Mouse (Mus musculus) kidney, embryonic 16.5 days (tissue): ENCODE data around the gene Gm20388. TPM values are rescaled to one million over a fixed set of nuclear protein-coding genes. Genes with fewer than 3 reads are reported as not detected.

ENCODE experiments used
- ATAC-seq: fragments of 200-750 bp; cut with Nextera tagmentation; 2 replicates; pipeline ENCODE4 v1.8.0; 2017; ENCODE audit warnings: moderate TSS enrichment; ENCODE audit not compliant: low FRiP score, low TSS enrichment
- H3K27ac ChIP-seq: fragments of 300-500 bp; sonication (generic); 2 replicates; pipeline ENCODE4 v1.5.1; 2014; ENCODE audit warnings: low read length
- H3K27me3 ChIP-seq: fragments of 300-500 bp; sonication (generic); 2 replicates; pipeline ENCODE4 v1.6.1; 2014; ENCODE audit warnings: low read length, control low read depth, mixed read lengths; ENCODE audit not compliant: insufficient read depth
- H3K36me3 ChIP-seq: fragments of 300-500 bp; sonication (generic); 2 replicates; pipeline ENCODE4 v1.6.1; 2014; ENCODE audit warnings: low read length, control low read depth, mixed read lengths; ENCODE audit not compliant: insufficient read depth
- H3K4me1 ChIP-seq: fragments of 300-500 bp; sonication (generic); 2 replicates; pipeline ENCODE4 v1.6.1; 2014; ENCODE audit warnings: low read length, control low read depth, mixed read lengths; ENCODE audit not compliant: insufficient read depth
- H3K4me2 ChIP-seq: fragments of 300-500 bp; sonication (generic); replicated peaks from 2 replicates; pipeline ENCODE4 v1.6.1; 2014; ENCODE audit warnings: low read depth, low read length
- H3K4me3 ChIP-seq: fragments of 300-500 bp; sonication (generic); 2 replicates; pipeline ENCODE4 v1.5.1; 2014; ENCODE audit warnings: mild to moderate bottlenecking, low read length
- H3K9ac ChIP-seq: fragments of 300-500 bp; sonication (generic); replicated peaks from 2 replicates; pipeline ENCODE4 v1.6.1; 2014; ENCODE audit warnings: low read length
- H3K9me3 ChIP-seq: fragments of 300-500 bp; sonication (generic); 2 replicates; pipeline ENCODE4 v1.6.1; 2016; ENCODE audit warnings: low read length, control low read depth
- WGBS: fragments of 180-500 bp; shearing (Covaris S2); extraction: QIAGEN DNeasy Blood & Tissue Kit; methylation state at CpG from one replicate; pipeline ENCODE4 v1.1.7; 2014; 5-methylcytosine and 5-hydroxymethylcytosine counted together
- polyA plus RNA-seq: library from polyadenylated mRNA; unstranded; fragments of >200 nt; fragmentation: Nextera tagmentation; extraction: Ambion mirVana; gene quantifications from 2 replicates; pipeline ENCODE4 v1.2.1, GENCODE M21; 2015

The Gm20388 gene
- polyA plus RNA-seq, 1 experiment from 2014 or later, result 7.7 TPM

DNA sequence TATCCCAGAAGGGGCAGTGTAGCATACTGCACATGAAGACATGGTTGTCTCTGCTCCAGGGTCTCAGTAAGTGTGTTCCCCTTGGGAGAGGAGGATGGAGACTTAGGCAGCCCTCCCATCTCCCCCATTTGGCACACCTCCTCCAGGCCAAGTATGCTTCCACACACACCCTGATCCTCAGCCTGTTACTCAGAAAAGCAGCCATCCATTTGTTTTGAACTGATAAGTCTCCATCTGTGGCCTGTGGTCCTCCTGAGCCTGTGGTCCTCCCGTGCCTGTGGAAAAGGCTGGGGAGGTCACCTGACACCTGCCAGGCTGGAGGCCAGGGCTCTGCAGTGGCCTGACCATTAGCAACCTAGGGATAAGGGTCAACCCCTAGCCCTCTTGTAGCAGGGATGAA is 515.5 kb downstream of the Gm20388 start:
- 31% methylated on average over 1 of the region's 1 CpGs for WGBS
- H3K4me3 ChIP-seq, result no peak overlapping the region
- H3K9me3 ChIP-seq, result no peaks in the 10 kb centered on the region
- no peaks in the 10 kb centered on the region for H3K36me3 ChIP-seq
- no peaks in the 10 kb centered on the region for H3K27me3 ChIP-seq
- no peak overlapping the region for H3K4me2 ChIP-seq
- ATAC-seq, result no peak
- H3K4me1 ChIP-seq, result peaks cover 64% of the 10 kb centered on the region
- H3K9ac ChIP-seq, result no peak overlapping the region
- H3K27ac ChIP-seq, result peak overlapping the region; percentile 77

DNA sequence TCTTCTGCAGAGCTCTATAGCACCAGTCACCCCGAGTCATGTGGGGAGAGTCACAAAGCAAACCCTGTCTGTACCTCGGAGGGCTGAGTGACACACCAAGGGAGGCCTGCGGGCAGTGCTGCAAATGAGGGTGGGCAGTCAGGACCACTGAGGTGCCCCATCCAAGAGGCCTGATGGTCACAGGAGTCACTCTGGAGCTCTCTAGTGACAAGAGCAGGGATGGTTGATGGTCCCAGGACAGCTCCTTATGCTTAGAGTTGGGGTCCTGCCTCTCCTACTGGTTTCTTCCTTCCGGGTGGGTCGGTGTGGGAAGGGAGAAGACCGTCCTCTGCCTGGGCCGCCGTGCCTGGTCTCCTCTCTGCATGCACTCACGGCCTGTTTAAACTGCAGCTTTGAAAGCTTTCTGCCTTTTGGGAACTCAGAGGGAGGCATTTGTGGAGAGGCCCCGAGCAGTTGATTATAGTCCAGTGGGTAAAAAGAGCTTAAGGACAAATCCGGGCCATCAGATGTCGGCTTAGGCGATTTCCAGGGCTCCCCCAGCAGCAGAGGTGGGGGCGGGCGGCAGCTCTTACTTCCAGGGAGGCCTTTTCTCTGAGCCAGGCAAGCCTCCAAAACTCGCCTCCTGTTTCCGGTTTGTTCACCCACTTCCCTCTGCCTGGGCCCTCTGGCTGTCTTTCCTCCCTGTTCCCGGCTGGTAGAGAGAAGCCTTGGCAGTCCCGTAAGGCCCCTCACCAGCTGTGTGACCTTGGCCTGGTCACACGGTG is 516.2 kb downstream of the Gm20388 start:
- H3K9me3 ChIP-seq, result no peaks in the 10 kb centered on the region
- peak overlapping the region; percentile 54; the same call in 1 of the 2 replicates for H3K27ac ChIP-seq
- H3K27me3 ChIP-seq, result no peaks in the 10 kb centered on the region
- H3K4me3 ChIP-seq, result no peak overlapping the region
- peaks cover 57% of the 10 kb centered on the region for H3K4me1 ChIP-seq
- no peaks in the 10 kb centered on the region for H3K36me3 ChIP-seq
- peak overlapping the region; percentile 41 for H3K9ac ChIP-seq
- 54% methylated on average over 20 of the region's 20 CpGs for WGBS
- H3K4me2 ChIP-seq, result no peak overlapping the region
- ATAC-seq, result no peak

DNA sequence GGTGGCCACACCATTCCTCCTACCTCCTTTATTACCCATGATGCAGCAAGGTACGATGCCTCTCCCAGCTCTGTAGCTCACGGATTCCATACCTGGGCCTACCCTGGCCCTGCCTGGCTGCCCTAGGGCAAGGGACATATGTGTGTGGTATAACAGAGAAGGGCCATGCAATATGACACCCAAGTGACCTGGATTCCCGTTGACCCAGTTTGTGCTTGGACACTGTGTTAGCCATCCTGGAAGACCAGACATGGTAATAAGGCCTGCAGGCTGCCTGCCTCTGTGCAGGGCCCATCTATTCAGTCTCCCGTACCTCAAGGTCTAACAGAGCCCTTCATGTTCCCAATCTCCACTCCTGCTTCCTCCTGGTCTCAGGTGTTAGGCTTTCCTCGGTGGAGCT is 517.9 kb downstream of the Gm20388 start:
- no peak overlapping the region for H3K9ac ChIP-seq
- H3K4me2 ChIP-seq, result no peak overlapping the region
- no peak for ATAC-seq
- 73% methylated on average over 5 of the region's 5 CpGs for WGBS
- peaks cover 41% of the 10 kb centered on the region for H3K4me1 ChIP-seq
- no peaks in the 10 kb centered on the region for H3K27me3 ChIP-seq
- H3K9me3 ChIP-seq, result peaks cover under 1% of the 10 kb centered on the region
- no peak overlapping the region for H3K4me3 ChIP-seq
- no peaks in the 10 kb centered on the region for H3K36me3 ChIP-seq
- no peak overlapping the region for H3K27ac ChIP-seq

DNA sequence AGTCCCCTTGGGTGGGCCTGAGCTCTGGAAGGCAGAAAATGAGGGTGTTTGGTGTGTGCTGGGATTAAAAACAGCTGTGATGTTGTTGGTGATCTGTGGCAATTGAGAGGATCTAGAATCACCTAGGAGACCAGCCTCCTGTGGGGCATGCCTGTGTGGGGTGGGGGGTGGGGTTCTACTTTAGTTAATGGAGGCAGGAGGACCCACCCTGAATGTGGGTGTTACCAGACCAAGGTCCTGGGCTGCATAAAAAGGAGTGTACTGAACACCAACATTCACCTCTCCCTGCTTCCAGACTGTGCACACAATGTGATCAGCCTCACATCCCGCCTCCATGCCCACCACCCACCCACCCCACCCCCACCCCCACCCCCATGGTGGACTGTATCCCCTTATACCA is 518.5 kb downstream of the Gm20388 start:
- H3K4me2 ChIP-seq, result no peak overlapping the region
- H3K4me3 ChIP-seq, result no peak overlapping the region
- no peaks in the 10 kb centered on the region for H3K36me3 ChIP-seq
- H3K9ac ChIP-seq, result no peak overlapping the region
- no peak overlapping the region for H3K27ac ChIP-seq
- H3K9me3 ChIP-seq, result peaks cover 6% of the 10 kb centered on the region
- no peaks in the 10 kb centered on the region for H3K27me3 ChIP-seq
- 100% methylated on average over 1 of the region's 1 CpGs for WGBS
- ATAC-seq, result no peak
- peaks cover 35% of the 10 kb centered on the region for H3K4me1 ChIP-seq

DNA sequence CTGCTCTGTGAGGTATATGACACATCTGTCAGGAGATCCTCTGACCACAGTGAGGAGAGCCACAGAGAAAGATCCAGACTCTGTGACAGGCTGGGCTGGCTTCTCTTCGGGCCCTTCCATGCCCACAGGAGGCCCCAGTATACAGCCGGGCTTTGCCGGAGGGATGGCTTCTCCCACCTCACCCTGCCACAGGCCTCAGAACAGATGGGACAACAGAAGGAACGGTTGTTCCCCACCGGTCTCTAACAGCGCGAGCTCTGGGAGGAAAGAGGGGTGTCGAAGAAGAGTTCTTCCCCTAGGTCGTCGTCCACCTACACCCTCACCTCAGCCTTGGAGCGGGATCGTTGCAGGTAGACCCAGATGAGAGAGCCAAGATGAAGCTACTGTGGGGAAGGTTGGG is 520.4 kb downstream of the Gm20388 start:
- Histone ChIP-seq H3K9me3 (peaks cover 6% of the 10 kb centered on the region), H3K9ac (no peak overlapping the region), H3K27me3 (no peaks in the 10 kb centered on the region), H3K4me3 (no peak overlapping the region), H3K4me1 (peaks cover 16% of the 10 kb centered on the region), H3K27ac (no peak overlapping the region), H3K4me2 (no peak overlapping the region), H3K36me3 (no peaks in the 10 kb centered on the region)
- 81% methylated on average over 12 of the region's 12 CpGs for WGBS
- no peak for ATAC-seq

DNA sequence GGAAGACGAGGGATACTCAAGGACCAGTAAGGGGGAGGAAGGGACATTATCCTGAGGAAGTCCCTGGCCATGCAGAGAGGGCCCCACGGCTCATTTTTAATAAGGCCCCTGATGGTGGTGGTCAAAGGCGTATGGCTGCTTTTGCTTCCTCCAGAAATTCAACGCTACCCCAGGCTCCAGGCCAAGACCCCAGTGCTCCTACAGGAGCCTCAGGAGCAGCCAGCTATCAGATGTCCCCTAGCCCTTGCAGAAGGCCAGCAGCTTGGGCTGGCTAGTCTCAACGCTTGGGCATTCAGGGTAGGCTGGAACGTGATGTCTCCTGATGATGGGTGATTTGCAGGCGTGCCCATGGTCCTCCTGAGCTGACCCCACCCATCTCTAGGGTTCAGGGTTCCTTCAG is 521.8 kb downstream of the Gm20388 start:
- no peak overlapping the region for H3K27ac ChIP-seq
- peaks cover 6% of the 10 kb centered on the region for H3K9me3 ChIP-seq
- ATAC-seq, result no peak
- H3K4me1 ChIP-seq, result peaks cover 15% of the 10 kb centered on the region
- WGBS, result 67% methylated on average over 7 of the region's 7 CpGs
- no peaks in the 10 kb centered on the region for H3K27me3 ChIP-seq
- no peaks in the 10 kb centered on the region for H3K36me3 ChIP-seq
- no peak overlapping the region for H3K4me3 ChIP-seq
- no peak overlapping the region for H3K4me2 ChIP-seq
- H3K9ac ChIP-seq, result no peak overlapping the region

DNA sequence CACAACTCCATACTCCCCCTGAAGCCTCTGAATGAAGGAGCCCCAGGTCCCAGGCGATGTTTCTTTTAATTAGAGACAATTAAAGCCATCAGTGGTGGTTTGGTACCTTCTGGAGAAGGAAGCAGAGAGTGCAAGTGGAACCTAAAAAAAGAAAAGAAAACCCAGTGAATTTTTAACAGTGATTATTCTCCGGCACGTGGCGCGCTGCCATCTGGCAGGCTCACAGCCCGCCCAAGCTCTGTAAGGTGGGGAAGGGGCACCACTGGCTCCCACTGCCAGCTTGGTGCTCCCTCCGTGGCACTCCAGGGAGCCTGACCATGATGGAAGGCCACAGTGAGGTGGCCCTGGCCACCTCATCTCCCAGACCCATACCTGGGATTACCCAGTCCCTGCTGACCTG is 522.5 kb downstream of the Gm20388 start:
- Histone ChIP-seq H3K27me3 (no peaks in the 10 kb centered on the region; the same call in 1 of the 2 replicates), H3K27ac (no peak overlapping the region), H3K4me3 (no peak overlapping the region), H3K4me2 (no peak overlapping the region), H3K9me3 (peaks cover 6% of the 10 kb centered on the region), H3K9ac (no peak overlapping the region), H3K36me3 (no peaks in the 10 kb centered on the region), H3K4me1 (peaks cover 21% of the 10 kb centered on the region)
- no peak for ATAC-seq
- WGBS, result 85% methylated on average over 7 of the region's 7 CpGs

DNA sequence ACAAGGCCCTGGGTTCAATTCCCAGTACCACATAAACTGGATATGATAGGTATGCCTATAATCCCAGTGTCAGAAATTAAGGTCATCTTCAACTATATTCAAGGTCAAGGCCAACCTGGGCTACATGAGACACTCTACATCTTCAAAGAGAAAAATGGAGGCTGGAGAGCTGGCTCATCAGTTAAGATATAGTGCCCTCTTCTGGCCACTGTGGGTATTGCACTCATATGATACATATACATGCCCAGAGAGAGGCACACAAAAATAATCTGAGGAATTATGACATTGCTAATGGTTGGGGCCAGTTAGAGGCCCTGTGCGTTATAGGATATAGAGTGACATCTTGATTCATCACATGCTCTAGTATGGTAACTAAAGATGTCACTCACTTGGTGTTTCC is 523.1 kb downstream of the Gm20388 start:
- no peaks in the 10 kb centered on the region; the same call in 1 of the 2 replicates for H3K27me3 ChIP-seq
- H3K36me3 ChIP-seq, result no peaks in the 10 kb centered on the region
- 100% methylated on average over 1 of the region's 1 CpGs for WGBS
- H3K4me2 ChIP-seq, result no peak overlapping the region
- H3K9ac ChIP-seq, result no peak overlapping the region
- no peak overlapping the region for H3K27ac ChIP-seq
- H3K4me3 ChIP-seq, result no peak overlapping the region
- no peak for ATAC-seq
- peaks cover 27% of the 10 kb centered on the region for H3K4me1 ChIP-seq
- peaks cover 6% of the 10 kb centered on the region for H3K9me3 ChIP-seq

DNA sequence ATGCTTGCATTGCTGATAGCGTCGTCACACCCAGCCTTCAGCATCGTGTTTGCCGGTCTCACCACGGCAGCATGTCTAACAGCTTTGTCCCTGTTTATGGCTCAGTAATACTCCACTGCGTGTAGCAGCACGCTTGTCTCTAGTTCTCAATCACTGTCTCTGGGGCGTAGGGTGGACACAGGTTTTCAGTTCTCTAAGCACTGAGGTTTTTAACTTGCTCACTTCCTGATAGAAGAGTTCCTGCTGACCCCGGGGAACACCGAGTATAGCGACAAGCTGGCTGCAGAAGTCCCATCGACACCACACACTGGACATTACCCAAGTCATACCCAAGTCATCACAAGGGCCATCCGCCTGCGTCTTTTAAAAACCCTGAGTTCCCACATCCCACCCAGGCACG is 525.1 kb downstream of the Gm20388 start:
- 92% methylated on average over 15 of the region's 15 CpGs for WGBS
- H3K9ac ChIP-seq, result no peak overlapping the region
- no peak overlapping the region for H3K4me3 ChIP-seq
- ATAC-seq, result no peak
- H3K9me3 ChIP-seq, result peaks cover 6% of the 10 kb centered on the region
- H3K27me3 ChIP-seq, result no peaks in the 10 kb centered on the region; the same call in 1 of the 2 replicates
- H3K27ac ChIP-seq, result no peak overlapping the region
- peaks cover 44% of the 10 kb centered on the region for H3K4me1 ChIP-seq
- no peaks in the 10 kb centered on the region for H3K36me3 ChIP-seq
- no peak overlapping the region for H3K4me2 ChIP-seq

DNA sequence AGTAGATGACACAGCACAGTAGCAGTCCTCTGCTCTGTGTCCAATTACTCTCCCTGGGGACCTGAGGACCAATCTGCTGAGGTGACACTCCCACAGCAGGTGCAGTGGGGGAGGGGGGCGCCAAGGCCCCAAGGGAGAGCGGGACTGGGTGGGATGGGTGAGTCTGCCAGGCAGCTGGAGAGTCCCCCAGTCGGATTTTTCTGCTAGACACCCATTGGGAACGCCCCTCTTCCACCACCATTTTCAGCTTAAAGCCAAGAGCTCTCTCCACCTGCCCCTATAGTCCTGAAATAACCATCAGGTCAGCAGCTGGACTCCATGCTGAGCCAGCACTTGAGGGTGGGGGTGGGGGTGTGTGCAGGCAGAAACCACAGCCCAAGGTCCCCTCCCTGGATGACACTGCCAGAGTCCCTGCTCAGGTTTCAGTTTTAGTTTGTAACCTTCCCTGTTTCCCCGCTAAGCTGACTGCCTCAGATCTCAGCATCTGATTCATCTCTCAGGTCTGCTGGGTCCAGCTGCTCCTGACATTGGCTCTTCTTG is 525.9 kb downstream of the Gm20388 start:
- Histone ChIP-seq H3K4me3 (no peak overlapping the region), H3K4me1 (peaks cover 52% of the 10 kb centered on the region), H3K27ac (no peak overlapping the region), H3K9me3 (peaks cover 6% of the 10 kb centered on the region), H3K4me2 (no peak overlapping the region), H3K27me3 (no peaks in the 10 kb centered on the region; the same call in 1 of the 2 replicates), H3K9ac (no peak overlapping the region), H3K36me3 (no peaks in the 10 kb centered on the region)
- WGBS, result 46% methylated on average over 5 of the region's 5 CpGs
- ATAC-seq, result no peak
